Mouse (Mus musculus) neural tube, embryonic 14.5 days (tissue): ENCODE measurements around the gene Nox4. TPM values are rescaled to one million over a fixed set of nuclear protein-coding genes. Genes with fewer than 3 reads are reported as not detected.

Experiments used
- ATAC-seq: fragments of 200-750 bp; cut with Nextera tagmentation; 2 replicates; pipeline ENCODE4 v1.8.0; 2017; ENCODE audit warnings: low read depth, mild to moderate bottlenecking, moderate TSS enrichment, moderate library complexity
- H3K27ac ChIP-seq: fragments of 300-500 bp; sonication (generic); 2 replicates; pipeline ENCODE4 v1.5.1; 2014; ENCODE audit warnings: low read depth, mild to moderate bottlenecking, control low read depth, low read length, moderate library complexity, mixed read lengths
- H3K27me3 ChIP-seq: fragments of 300-500 bp; sonication (generic); 2 replicates; pipeline ENCODE4 v1.6.1; 2014; ENCODE audit warnings: low read length; ENCODE audit not compliant: control insufficient read depth, insufficient read depth
- H3K36me3 ChIP-seq: fragments of 300-500 bp; sonication (generic); 2 replicates; pipeline ENCODE4 v1.6.1; 2014; ENCODE audit warnings: low read length, mixed read lengths; ENCODE audit not compliant: control insufficient read depth, insufficient read depth
- H3K4me1 ChIP-seq: fragments of 300-500 bp; sonication (generic); 2 replicates; pipeline ENCODE4 v1.6.1; 2014; ENCODE audit warnings: low read length; ENCODE audit not compliant: control insufficient read depth, insufficient read depth
- H3K4me2 ChIP-seq: fragments of 300-500 bp; sonication (generic); 2 replicates; pipeline ENCODE4 v1.6.1; 2014; ENCODE audit warnings: mild to moderate bottlenecking, low read depth, low read length, control low read depth
- H3K4me3 ChIP-seq: fragments of 300-500 bp; sonication (generic); 2 replicates; pipeline ENCODE4 v1.5.1; 2014; ENCODE audit warnings: low read depth, low read length, control low read depth, mixed read lengths
- H3K9ac ChIP-seq: fragments of 300-500 bp; sonication (generic); replicated peaks from 2 replicates; pipeline ENCODE4 v1.6.1; 2014; ENCODE audit warnings: low read depth, mild to moderate bottlenecking, control low read depth, low read length, mixed read lengths
- H3K9me3 ChIP-seq: fragments of 300-500 bp; sonication (generic); 2 replicates; pipeline ENCODE4 v1.6.1; 2016; ENCODE audit warnings: low read length; ENCODE audit not compliant: control insufficient read depth
- WGBS: fragments of 180-500 bp; shearing (Covaris S2); extraction: QIAGEN DNeasy Blood & Tissue Kit; methylation state at CpG from one replicate; pipeline ENCODE4 v1.1.7; 2014; 5-methylcytosine and 5-hydroxymethylcytosine counted together
- polyA plus RNA-seq: library from polyadenylated mRNA; unstranded; fragments of >200 nt; fragmentation: Nextera tagmentation; extraction: Ambion mirVana; gene quantifications from 2 replicates; pipeline ENCODE4 v1.2.1, GENCODE M21; 2014

Gene Nox4
- polyA plus RNA-seq: 2.3 and 3.1 TPM in 2 replicates

DNA sequence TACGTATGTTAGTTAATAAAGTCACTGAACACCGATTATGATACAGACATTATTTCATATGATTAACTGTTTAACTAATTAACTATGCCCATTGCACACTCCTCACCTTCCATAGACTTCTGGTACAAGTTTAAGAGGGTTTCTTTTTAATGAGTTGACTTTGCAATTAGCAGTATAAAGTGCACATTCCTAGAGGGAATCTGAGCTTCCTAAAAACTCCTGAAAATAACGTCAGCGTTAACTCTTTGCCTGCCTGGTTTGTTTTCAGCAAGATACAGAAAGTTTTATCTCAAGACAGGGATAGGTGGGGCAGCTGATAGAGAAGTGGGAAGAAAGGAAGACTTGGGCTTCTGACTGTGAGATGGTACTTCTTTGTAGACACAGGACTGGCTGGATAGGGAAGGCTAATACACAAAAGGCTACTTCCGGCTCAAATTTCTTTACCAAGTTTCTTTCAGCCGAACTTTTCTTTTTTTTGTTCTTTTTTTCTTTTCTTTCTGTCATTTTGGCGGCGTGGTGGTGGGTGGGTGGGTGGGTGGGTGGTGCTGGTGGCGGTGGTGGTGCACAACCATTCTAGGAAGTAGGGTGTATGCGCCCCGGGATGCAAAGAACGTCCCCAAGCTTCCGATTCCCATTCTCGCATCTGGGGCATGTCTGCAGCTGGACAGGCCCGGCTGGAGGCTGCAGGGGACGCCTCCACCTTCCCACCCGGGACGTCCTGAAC is at the start of gene Nox4:
Gene Nox4 (plus strand): TSS at position 241 of the 724 bp plus-strand sequence.
- WGBS: 11% methylated on average over 18 of the region's 18 CpGs
- H3K4me3 ChIP-seq: peak within 1 kb of the TSS; percentile 46
- H3K9me3 ChIP-seq: no peaks in the 10 kb centered on the region
- peaks cover 7% of the 10 kb centered on the region; the same call in 1 of the 2 replicates for H3K4me1 ChIP-seq
- no peaks in the 10 kb centered on the region for H3K27me3 ChIP-seq
- peak; percentile 56; the same call in 1 of the 2 replicates for ATAC-seq
- no peak within 1 kb of the TSS; the same call in 1 of the 2 replicates for H3K27ac ChIP-seq
- H3K9ac ChIP-seq: peak within 1 kb of the TSS; percentile 54
- no peaks in the 10 kb centered on the region for H3K36me3 ChIP-seq
- H3K4me2 ChIP-seq: peak within 1 kb of the TSS; percentile 56

DNA sequence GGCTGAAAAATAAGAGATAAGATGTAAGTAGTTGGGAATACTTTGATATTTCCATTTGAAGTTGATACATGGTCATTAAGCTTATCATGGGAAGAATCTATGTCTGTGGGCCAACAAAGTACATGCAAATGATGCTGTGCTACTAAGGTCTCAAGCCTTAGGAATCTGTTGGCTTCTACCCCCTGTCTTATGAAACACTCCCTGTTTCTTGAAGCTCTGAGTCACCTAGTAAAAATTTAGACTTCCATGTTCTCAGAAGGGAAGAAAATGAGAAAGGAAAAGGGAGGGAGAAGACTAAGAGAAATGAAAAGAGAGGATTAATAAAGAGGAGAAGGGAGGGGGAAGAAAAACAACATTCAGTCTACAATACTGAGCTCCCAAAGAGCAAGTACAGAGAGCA is 41.1 kb upstream of the Nox4 start:
- no peaks in the 10 kb centered on the region for H3K36me3 ChIP-seq
- H3K27me3 ChIP-seq: no peaks in the 10 kb centered on the region
- ATAC-seq: no peak
- H3K9ac ChIP-seq: no peak overlapping the region
- no peak overlapping the region for H3K27ac ChIP-seq
- no peak overlapping the region for H3K4me3 ChIP-seq
- H3K4me1 ChIP-seq: no peaks in the 10 kb centered on the region
- H3K9me3 ChIP-seq: no peaks in the 10 kb centered on the region
- no peak overlapping the region for H3K4me2 ChIP-seq

- H3K9ac ChIP-seq: no peak overlapping the region
- no peaks in the 10 kb centered on the region for H3K9me3 ChIP-seq
- H3K4me2 ChIP-seq: no peak overlapping the region
- H3K36me3 ChIP-seq: no peaks in the 10 kb centered on the region
- H3K4me3 ChIP-seq: no peak overlapping the region
- no peaks in the 10 kb centered on the region for H3K27me3 ChIP-seq
- no peaks in the 10 kb centered on the region for H3K4me1 ChIP-seq
- no peak overlapping the region for H3K27ac ChIP-seq
- no peak for ATAC-seq
Observed at GRCm38 (mm10) chr7:87221712-87222111, 24.2 kb upstream of the Nox4 start.

GRCm38 (mm10) chr7:87222751-87223150 is 23.1 kb upstream of the Nox4 start:
- no peaks in the 10 kb centered on the region for H3K36me3 ChIP-seq
- H3K4me2 ChIP-seq: no peak overlapping the region
- ATAC-seq: no peak
- 86% methylated on average over 2 of the region's 2 CpGs for WGBS
- no peak overlapping the region for H3K9ac ChIP-seq
- no peaks in the 10 kb centered on the region for H3K4me1 ChIP-seq
- no peak overlapping the region for H3K4me3 ChIP-seq
- no peaks in the 10 kb centered on the region for H3K27me3 ChIP-seq
- H3K27ac ChIP-seq: no peak overlapping the region
- H3K9me3 ChIP-seq: no peaks in the 10 kb centered on the region

GRCm38 (mm10) chr7:87225617-87226016 is 20.3 kb upstream of the Nox4 start:
- Histone ChIP-seq H3K36me3 (no peaks in the 10 kb centered on the region), H3K9ac (no peak overlapping the region), H3K4me2 (no peak overlapping the region), H3K4me3 (no peak overlapping the region), H3K9me3 (no peaks in the 10 kb centered on the region), H3K27me3 (no peaks in the 10 kb centered on the region), H3K4me1 (no peaks in the 10 kb centered on the region), H3K27ac (no peak overlapping the region)
- WGBS: 51% methylated on average over 2 of the region's 2 CpGs
- ATAC-seq: no peak

GRCm38 (mm10) chr7:87227051-87227948 is 18.6 kb upstream of the Nox4 start:
- Histone ChIP-seq H3K4me3 (no peak overlapping the region), H3K9me3 (no peaks in the 10 kb centered on the region), H3K4me1 (no peaks in the 10 kb centered on the region), H3K27ac (no peak overlapping the region), H3K9ac (no peak overlapping the region), H3K27me3 (no peaks in the 10 kb centered on the region), H3K4me2 (no peak overlapping the region), H3K36me3 (no peaks in the 10 kb centered on the region)
- 91% methylated on average over 4 of the region's 4 CpGs for WGBS
- ATAC-seq: no peak

- WGBS: 96% methylated on average over 1 of the region's 1 CpGs
- H3K36me3 ChIP-seq: no peaks in the 10 kb centered on the region
- no peak overlapping the region for H3K9ac ChIP-seq
- H3K4me3 ChIP-seq: no peak overlapping the region
- H3K27me3 ChIP-seq: no peaks in the 10 kb centered on the region
- H3K27ac ChIP-seq: no peak overlapping the region
- no peaks in the 10 kb centered on the region for H3K4me1 ChIP-seq
- no peak for ATAC-seq
- H3K9me3 ChIP-seq: no peaks in the 10 kb centered on the region
- H3K4me2 ChIP-seq: no peak overlapping the region
Observed at GRCm38 (mm10) chr7:87229502-87229901, 16.4 kb upstream of the Nox4 start.

GRCm38 (mm10) chr7:87241139-87241538 is 4.8 kb upstream of the Nox4 start:
- 83% methylated on average over 1 of the region's 1 CpGs for WGBS

GRCm38 (mm10) chr7:87246580-87246934 is 661 bp downstream of the Nox4 start:
- H3K27me3 ChIP-seq: no peaks in the 10 kb centered on the region
- H3K9ac ChIP-seq: peak overlapping the region; percentile 54
- under 1% methylated on average over 24 of the region's 30 CpGs for WGBS
- peak overlapping the region; percentile 46 for H3K4me3 ChIP-seq
- no peak overlapping the region; the same call in 1 of the 2 replicates for H3K27ac ChIP-seq
- peak; percentile 94 for ATAC-seq
- H3K4me1 ChIP-seq: peaks cover 7% of the 10 kb centered on the region; the same call in 1 of the 2 replicates
- H3K9me3 ChIP-seq: no peaks in the 10 kb centered on the region
- no peaks in the 10 kb centered on the region for H3K36me3 ChIP-seq
- peak overlapping the region; percentile 56 for H3K4me2 ChIP-seq

More at GRCm38 (mm10) chr7:87241139-87241538, 4.8 kb upstream of the Nox4 start:
- no peak overlapping the region for H3K4me3 ChIP-seq
- H3K36me3 ChIP-seq: no peaks in the 10 kb centered on the region
- no peak overlapping the region for H3K27ac ChIP-seq
- H3K9ac ChIP-seq: no peak overlapping the region
- ATAC-seq: no peak
- H3K4me1 ChIP-seq: no peaks in the 10 kb centered on the region
- H3K4me2 ChIP-seq: no peak overlapping the region
- H3K9me3 ChIP-seq: no peaks in the 10 kb centered on the region
- no peaks in the 10 kb centered on the region for H3K27me3 ChIP-seq
